Mouse (Mus musculus) gastrocnemius, postnatal 25 days (tissue): ENCODE results near the gene Shisal2a. TPM values are rescaled to one million over a fixed set of nuclear protein-coding genes. Genes with fewer than 3 reads are reported as not detected.
A peak's percentile ranks its signal among the peaks of the same experiment; 100 is the strongest.
"Not testable (repeated sequence)": the region's sequence is repeated elsewhere in the genome, so short reads cannot be mapped to it uniquely, and the experiment has no call there.

ENCODE experiments used
- DNase-seq: peaks from one replicate; pipeline ENCODE4 v3.0.0; 2022
- total RNA-seq, 2 experiments: library from RNA; stranded (reverse); gene quantifications; 1 replicate in 1 of 2; 2 replicates in 1 of 2; pipeline ENCODE4 v1.2.3; 2021

Shisal2a gene
- total RNA-seq, 2 experiments from 2014 or later = not detected

- DNase-seq = no peak
These were observed 11.0 kb downstream of the Shisal2a start for GRCm38 (mm10) chr4:108372166-108372565.

GRCm38 (mm10) chr4:108371421-108371820, 11.7 kb downstream of the Shisal2a start:
- no peak for DNase-seq

DNA sequence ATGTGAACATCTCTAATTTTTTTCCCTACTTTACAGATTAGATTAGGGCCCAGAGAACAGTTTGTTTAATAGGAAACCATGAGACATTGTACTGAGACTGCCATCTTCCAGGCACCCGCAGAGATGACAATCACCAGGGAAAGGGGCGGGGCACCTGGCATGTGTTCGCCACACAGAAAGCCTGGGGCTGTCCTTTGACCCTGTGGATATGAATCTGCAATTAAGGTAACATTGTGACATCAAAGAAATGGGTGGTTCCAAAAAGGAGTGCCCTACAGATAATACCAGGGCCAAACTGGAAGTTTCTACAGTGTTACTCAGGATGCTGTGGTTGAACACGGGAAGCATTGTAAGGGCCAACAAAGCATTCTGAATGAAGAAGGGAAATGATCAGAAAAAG, 12.7 kb downstream of the Shisal2a start:
- no peak for DNase-seq

DNA sequence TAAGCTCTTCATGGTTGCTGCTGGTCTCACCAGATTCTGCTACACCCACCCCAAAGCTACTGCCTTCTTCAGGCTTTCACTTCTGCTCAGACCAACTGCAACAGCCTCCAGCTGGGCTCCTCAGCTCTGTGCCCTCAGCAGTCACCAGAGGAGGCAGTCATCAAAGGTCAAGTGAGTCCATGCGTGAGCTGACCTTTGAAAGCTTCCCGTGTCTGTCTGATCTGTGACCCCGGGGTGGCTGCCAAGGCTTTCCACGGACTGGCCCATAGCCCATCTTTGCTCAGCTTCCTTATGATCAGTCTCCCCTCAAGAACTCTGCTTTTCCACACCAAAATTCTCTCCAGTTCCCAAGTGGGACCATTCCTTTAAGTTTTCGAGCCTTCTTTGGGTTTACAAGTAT, 13.9 kb downstream of the Shisal2a start:
- DNase-seq = no peak

GRCm38 (mm10) chr4:108364111-108364476, 19.1 kb downstream of the Shisal2a start:
- DNase-seq = peak; percentile 39

DNA sequence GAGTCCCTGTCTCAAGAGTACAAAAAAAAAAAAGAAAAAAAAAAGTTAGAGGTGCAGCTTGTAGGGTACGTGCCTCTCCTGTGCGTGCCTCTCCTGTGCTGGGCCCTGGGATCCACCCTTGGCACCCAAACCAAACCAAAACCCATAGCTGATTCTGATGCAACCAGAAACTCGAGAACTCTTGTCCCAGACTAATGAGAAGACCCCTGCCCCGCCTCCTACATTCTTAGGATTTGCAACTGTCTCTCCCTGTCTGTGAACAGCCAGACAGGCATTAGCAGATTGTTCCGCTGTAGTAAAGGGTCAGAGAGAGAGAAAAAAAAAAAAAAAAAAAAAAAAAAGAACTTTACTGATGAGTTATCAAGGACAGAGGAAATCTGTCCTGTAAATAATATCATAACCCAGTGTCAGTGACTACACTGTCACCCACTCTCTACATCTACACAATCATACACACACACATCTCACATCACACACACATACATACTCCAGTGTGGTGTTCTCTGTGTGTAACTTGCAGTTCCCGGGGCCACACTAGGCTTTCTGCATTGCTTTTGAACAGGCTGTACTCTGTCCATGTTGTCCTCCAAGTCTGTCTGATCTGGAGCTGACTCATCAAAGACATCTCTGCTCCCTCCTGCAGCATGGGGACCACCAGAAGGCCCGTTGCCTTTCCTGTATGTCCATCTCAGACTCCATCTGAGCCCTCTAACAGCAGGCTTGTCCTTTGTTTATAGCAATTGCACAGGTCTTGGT, 19.6 kb downstream of the Shisal2a start:
- no peak for DNase-seq

DNA sequence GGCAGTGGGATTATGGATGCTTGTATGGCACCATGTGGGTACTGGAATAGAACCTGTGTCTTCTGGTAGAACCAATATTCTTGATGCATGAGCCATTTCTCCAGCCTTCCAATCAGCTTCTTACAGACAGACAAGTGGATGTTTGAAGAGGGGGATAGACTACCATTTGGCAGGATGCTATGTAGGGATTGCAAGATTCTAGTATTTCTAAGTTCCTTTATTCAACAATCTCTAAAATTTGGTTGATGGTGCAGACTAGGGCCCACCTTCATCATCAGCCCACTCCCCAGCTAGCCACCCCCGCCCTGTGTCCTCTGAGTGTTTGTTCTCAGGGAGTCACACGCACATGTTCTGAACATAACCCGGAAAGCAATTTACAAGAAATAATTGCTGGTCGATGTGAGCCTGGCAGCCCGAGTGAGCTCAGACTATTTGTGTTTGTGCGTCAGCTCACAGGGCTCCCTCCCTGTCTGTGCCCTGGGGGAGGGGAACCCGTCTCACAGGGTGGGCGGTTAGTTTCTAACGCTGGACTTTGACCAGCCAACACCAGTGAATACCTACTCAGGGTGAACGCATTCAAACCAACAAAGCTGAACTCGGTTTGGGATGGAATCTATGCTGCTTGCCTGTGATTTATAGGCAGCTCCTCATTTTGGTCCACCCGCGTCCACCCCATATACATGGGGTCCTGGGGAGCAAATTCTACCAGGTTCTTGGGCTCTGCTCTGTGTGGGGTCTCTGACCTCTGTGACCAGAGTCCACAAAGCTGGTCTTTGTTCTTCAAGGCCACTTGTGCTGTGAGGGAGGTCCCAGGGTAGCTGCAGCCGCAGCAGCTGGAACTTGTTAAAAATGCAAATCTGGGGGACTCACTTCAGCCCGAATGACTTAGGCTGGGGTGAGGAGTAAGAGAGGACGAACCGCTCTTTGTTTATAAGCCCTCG, 20.6 kb downstream of the Shisal2a start:
- DNase-seq = no peak

DNA sequence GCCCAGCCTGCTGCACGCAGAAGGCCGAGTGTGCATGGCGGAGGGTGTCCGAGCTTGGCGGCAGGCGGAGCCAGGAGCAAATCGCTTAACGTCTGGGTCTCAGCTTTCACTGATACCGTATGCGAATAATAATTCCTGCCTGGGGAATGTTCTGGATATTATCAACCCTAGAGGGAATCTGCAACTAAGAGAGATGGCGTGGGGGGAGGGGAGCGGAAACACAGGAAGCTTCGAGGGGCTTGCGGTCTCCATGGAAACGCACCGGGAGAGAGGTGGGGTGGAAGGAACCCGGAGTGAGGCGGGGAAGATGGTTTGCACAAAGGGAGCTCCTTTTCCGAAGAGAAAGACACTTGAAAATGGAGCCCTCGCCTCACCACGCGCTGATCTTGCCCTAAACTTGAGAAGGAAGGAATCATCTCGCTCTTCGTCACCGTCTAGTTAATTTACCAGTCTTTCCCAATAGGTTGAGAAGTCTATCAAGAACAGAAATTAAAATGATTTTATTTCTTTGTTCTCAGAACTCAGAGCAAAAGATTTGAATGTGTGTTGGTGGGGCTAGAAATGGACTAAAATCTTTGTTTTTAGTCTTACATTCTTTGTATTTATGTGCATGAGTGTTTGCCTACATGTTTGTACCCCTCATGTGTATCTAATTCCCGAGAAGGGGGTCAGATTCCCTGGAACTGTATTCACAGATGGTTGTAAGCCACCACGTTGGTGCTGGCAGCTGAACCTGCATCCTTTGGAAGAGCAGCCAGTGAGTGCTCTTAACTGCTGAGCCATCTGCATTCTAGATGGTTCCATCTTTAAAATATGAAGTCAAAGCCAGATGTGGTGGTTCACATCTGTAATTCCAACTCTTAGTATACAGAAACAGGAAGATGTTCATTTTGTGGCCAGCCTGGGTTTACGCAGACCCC, 22.8 kb downstream of the Shisal2a start:
- DNase-seq = no peak

GRCm38 (mm10) chr4:108358498-108358897, 24.7 kb downstream of the Shisal2a start:
- DNase-seq = no peak

DNA sequence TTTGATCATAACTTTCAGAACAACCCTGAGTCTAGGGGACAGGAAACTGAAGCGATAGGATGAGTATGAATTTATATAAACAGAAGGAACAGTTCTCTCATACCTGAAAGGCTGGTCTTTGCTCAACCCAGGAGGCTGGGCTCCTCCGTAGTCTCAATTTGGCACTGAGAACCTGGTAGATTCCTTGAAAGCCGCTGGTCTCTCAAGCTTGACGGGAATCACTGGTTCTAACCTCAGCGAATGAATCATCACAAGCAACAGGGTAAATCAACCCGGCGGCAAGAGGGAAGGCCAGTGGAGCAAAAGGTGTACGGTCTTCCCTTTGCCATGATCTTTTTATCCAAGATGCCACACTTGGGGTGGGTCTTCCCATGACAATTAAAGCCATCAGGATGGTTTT, 25.7 kb downstream of the Shisal2a start:
- DNase-seq = no peak

- DNase-seq = not testable (repeated sequence)
These were observed 29.6 kb downstream of the Shisal2a start for GRCm38 (mm10) chr4:108353591-108353990.

GRCm38 (mm10) chr4:108350819-108351218, 32.3 kb downstream of the Shisal2a start:
- DNase-seq = no peak

GRCm38 (mm10) chr4:108349836-108350547, 33.2 kb downstream of the Shisal2a start:
- DNase-seq = no peak

DNA sequence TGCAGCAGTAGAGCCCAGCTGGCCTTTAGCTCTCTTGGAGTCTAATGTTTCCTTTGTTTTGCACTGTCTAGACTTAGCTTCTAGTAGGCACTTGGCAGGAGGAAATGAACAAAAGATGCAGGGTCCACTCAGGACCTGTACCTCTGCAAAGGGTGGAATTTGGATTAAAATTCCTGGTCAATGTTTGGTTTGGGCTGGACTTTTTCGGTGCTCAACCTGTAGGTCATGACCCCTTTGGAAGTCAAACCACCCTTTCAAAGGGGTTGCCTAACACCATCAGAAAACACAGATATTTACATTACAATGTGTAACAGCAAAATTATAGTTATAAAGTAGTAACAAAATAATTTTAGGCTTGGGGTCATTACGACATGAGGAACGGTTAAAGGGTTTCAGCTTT, 34.1 kb downstream of the Shisal2a start:
- no peak for DNase-seq

DNA sequence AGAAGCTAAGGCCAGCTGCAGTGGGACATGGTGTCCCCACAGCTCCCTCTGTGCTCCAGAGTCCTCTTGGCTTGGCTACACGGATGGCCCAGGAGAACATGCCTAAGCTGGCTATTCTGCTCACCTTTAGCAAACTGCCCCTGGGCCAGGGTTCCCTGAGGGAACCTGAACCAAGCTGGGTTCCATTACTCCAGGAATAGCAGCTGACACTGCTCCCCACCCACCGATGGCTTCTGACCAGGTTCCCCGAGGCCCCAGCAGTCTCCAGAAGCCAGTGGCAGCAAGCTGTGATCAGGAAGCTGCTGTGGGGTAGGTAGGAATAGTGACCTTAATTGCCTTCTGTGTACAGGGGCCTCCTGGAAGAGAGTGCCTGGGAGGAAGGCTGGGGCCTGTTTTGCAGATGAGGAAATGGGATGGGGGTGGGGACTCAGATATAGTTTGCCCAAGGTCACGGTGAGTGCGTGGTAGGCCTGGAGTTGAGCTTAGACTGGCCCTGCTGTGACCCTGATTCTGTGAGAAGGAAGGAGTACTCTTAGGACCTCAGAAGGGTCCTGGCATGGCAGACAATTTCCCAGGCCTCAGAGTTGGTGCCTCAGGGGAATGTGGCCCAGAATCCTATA, 34.8 kb downstream of the Shisal2a start:
- DNase-seq = peak; percentile 87

- no peak for DNase-seq
These were observed 36.0 kb downstream of the Shisal2a start for GRCm38 (mm10) chr4:108347111-108347510.

GRCm38 (mm10) chr4:108345826-108346225, 37.3 kb downstream of the Shisal2a start:
- no peak for DNase-seq

GRCm38 (mm10) chr4:108344631-108345083, 38.5 kb downstream of the Shisal2a start:
- DNase-seq = no peak

DNA sequence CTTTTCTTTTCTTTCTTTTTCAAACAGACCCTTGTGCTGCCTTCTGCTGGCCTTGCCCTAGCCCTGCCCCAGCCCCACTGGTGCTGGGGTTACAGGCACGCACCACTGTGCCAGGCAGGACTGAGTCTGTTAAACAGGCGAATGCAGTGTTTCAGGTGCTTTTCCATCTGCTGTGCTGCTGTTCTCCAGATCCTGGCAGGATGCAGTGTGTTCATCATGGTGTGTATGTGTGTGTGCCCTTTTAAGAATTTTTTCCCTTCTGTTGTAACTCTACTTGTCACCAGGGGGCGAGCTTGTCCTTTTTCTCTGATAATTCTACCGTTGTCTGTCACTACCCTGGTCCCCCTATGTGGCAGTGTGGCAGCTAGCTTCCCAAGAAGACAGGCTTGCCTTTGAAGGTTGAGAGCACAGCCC, 43.9 kb downstream of the Shisal2a start:
- no peak for DNase-seq

GRCm38 (mm10) chr4:108338811-108339210, 44.3 kb downstream of the Shisal2a start:
- DNase-seq = no peak

- DNase-seq = no peak
These were observed 44.8 kb downstream of the Shisal2a start for GRCm38 (mm10) chr4:108338321-108338733.
